Mouse (Mus musculus): ENCODE measurements around the gene Nos1. TPM values are rescaled to one million over a fixed set of nuclear protein-coding genes. Genes with fewer than 3 reads are reported as not detected.

Gene Nos1
- polyA plus RNA-seq, 1 experiment from 2014 or later: 2.5 TPM

DNA sequence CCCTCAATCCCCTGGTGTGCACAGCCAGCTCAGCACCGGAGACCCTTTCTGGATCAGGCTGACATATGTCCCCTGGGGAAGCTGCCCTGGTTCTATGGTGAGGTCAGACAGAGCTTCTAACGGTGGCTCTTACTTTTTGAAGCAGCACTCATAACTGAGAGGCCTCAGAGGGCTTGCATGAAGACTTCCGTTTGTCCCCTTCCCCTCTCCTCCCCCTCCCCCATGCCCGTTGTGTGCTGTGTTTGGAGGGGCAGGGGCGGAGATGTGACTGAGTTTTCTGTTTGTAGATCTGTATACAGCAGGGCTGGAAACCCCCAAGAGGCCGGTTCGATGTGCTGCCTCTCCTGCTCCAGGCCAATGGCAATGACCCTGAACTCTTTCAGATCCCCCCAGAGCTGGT lies 122.7 kb downstream of the Nos1 start:
- peaks cover 6% of the 10 kb centered on the region for H3K27me3 ChIP-seq
- no peak for ATAC-seq (ENCODE audit: low read depth)
- peaks cover 25% of the 10 kb centered on the region for H3K4me1 ChIP-seq (replicated peaks)
- H3K9me3 ChIP-seq: no peaks in the 10 kb centered on the region
- H3K4me2 ChIP-seq: no peak overlapping the region
- H3K36me3 ChIP-seq: no peaks in the 10 kb centered on the region
- 25% methylated on average over 7 of the region's 7 CpGs for WGBS
- no peak overlapping the region for H3K27ac ChIP-seq (replicated peaks)
- no peak overlapping the region for H3K9ac ChIP-seq
- H3K4me3 ChIP-seq: no peak overlapping the region

DNA sequence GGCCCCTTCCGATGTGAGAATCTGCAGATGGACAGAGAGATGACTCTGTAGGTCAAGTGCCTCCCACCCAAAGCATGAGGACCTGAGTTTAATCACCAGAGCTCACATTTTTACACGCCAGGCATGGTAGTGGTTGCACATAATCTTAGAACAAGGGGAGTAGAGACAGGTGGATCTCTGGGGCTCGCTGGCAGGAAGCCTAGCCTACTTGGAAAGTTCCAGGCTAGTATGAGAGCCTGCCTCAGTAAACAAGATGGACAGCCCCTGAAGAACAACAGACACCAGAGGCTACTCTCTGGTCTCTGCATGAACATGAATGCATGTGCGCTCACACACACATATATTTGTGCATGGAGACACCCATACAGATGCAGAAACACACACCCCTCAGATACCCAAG lies 124.9 kb downstream of the Nos1 start:
- no peaks in the 10 kb centered on the region for H3K36me3 ChIP-seq
- no peak overlapping the region for H3K27ac ChIP-seq (replicated peaks)
- no peak overlapping the region for H3K9ac ChIP-seq
- H3K27me3 ChIP-seq: peaks cover 6% of the 10 kb centered on the region
- H3K4me3 ChIP-seq: no peak overlapping the region
- no peaks in the 10 kb centered on the region for H3K9me3 ChIP-seq
- H3K4me1 ChIP-seq (replicated peaks): peaks cover 17% of the 10 kb centered on the region
- ATAC-seq (ENCODE audit: low read depth): no peak
- H3K4me2 ChIP-seq: no peak overlapping the region
- 92% methylated on average over 4 of the region's 4 CpGs for WGBS

- no peak overlapping the region for H3K9ac ChIP-seq
- no peak overlapping the region for H3K4me2 ChIP-seq
- H3K4me1 ChIP-seq (replicated peaks): 0 out of 2 replicates have a peak, but pooled peaks cover 3% of the 10 kb centered on the region
- no peak for ATAC-seq (ENCODE audit: low read depth)
- no peaks in the 10 kb centered on the region for H3K36me3 ChIP-seq
- H3K4me3 ChIP-seq: no peak overlapping the region
- no peak overlapping the region for H3K27ac ChIP-seq (replicated peaks)
- no peaks in the 10 kb centered on the region for H3K9me3 ChIP-seq
- WGBS: 80% methylated on average over 4 of the region's 4 CpGs
- no peaks in the 10 kb centered on the region for H3K27me3 ChIP-seq
These were observed 128.7 kb downstream of the Nos1 start for GRCm38 (mm10) chr5:117909524-117909923.

DNA sequence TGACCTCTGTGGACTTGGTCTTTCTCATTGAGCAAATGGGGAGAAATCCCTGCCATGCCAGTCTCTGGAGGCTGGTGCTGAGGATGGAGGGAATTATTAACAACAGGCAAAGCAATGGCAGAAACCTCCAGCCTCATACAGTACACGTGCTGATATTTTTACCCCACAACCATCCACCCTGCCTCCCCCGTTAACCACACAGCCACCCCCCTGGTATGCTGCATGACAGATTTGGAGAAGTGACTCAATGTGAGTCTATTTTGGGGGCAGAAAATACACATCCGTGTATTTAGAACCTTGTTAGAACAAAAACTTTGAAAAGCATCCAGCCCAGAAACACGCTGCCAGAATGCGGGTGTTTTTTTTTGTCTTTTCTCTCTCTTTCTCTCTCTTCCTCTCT lies 135.5 kb downstream of the Nos1 start:
- Histone ChIP-seq H3K27ac (replicated peaks) (no peak overlapping the region), H3K4me3 (no peak overlapping the region), H3K27me3 (no peaks in the 10 kb centered on the region), H3K4me2 (no peak overlapping the region), H3K9ac (no peak overlapping the region), H3K4me1 (replicated peaks) (no peaks in the 10 kb centered on the region), H3K9me3 (no peaks in the 10 kb centered on the region), H3K36me3 (no peaks in the 10 kb centered on the region)
- no peak for ATAC-seq (ENCODE audit: low read depth)
- 89% methylated on average over 5 of the region's 5 CpGs for WGBS

DNA sequence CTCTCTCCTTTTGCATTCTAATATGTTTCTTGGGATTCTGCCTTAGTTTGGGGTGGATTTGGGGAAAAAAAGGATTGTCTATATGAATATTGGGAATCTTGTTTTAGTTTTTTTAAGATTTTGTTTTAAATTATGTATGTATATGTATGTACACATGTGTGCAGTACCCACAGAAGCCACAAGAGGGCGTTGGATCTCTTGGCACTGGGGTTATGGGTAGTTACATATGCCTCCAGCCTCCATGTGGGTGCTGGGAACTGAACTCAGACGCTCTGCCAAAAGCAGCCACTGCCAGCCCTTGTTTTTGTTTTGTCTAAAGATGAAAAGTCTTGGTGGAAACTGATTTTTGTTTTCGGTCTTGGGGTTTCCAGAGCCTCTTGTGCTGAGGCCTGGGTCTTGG lies 136.1 kb downstream of the Nos1 start:
- Histone ChIP-seq H3K27ac (replicated peaks) (no peak overlapping the region), H3K4me2 (no peak overlapping the region), H3K27me3 (no peaks in the 10 kb centered on the region), H3K9me3 (no peaks in the 10 kb centered on the region), H3K9ac (no peak overlapping the region), H3K36me3 (no peaks in the 10 kb centered on the region), H3K4me3 (no peak overlapping the region), H3K4me1 (replicated peaks) (no peaks in the 10 kb centered on the region)
- no peak for ATAC-seq (ENCODE audit: low read depth)
- WGBS: 62% methylated on average over 3 of the region's 3 CpGs

- no peaks in the 10 kb centered on the region for H3K36me3 ChIP-seq
- no peaks in the 10 kb centered on the region for H3K27me3 ChIP-seq
- WGBS: 91% methylated on average over 12 of the region's 12 CpGs
- H3K4me2 ChIP-seq: no peak overlapping the region
- H3K4me1 ChIP-seq (replicated peaks): no peaks in the 10 kb centered on the region
- no peaks in the 10 kb centered on the region for H3K9me3 ChIP-seq
- ATAC-seq (ENCODE audit: low read depth): no peak
- no peak overlapping the region for H3K4me3 ChIP-seq
- H3K27ac ChIP-seq (replicated peaks): no peak overlapping the region
- no peak overlapping the region for H3K9ac ChIP-seq
These were observed 141.1 kb downstream of the Nos1 start for GRCm38 (mm10) chr5:117921786-117922528.

DNA sequence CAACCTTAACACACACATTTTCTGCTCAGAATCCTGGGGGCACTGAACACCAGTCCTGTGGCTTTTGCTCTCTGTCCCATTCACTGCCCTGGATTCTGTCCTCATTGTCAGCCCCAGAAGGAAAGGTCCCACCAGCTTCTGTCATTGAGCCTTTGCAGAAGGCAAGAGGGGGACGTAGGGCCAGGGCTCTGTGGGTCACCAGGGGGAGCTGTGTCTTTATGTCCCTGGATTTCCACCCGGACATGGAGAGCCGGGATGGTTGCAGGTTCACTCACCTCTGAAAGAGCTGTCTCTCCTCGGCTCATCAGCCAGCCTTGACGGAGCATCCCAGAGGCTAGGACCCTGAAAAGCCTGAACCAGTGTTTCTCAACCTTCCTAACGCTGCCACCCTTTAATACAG lies 142.9 kb downstream of the Nos1 start:
- H3K4me1 ChIP-seq (replicated peaks): no peaks in the 10 kb centered on the region
- H3K36me3 ChIP-seq: no peaks in the 10 kb centered on the region
- no peak overlapping the region for H3K27ac ChIP-seq (replicated peaks)
- no peak for ATAC-seq (ENCODE audit: low read depth)
- no peak overlapping the region for H3K4me3 ChIP-seq
- H3K9me3 ChIP-seq: no peaks in the 10 kb centered on the region
- WGBS: 43% methylated on average over 6 of the region's 6 CpGs
- no peak overlapping the region for H3K4me2 ChIP-seq
- H3K9ac ChIP-seq: no peak overlapping the region
- H3K27me3 ChIP-seq: no peaks in the 10 kb centered on the region

- Histone ChIP-seq H3K27ac (replicated peaks) (no peak overlapping the region), H3K9ac (no peak overlapping the region), H3K4me1 (replicated peaks) (no peaks in the 10 kb centered on the region), H3K9me3 (no peaks in the 10 kb centered on the region), H3K27me3 (0 out of 2 replicates have a peak, but pooled peaks cover 8% of the 10 kb centered on the region), H3K4me2 (no peak overlapping the region), H3K4me3 (no peak overlapping the region), H3K36me3 (no peaks in the 10 kb centered on the region)
- WGBS: 92% methylated on average over 2 of the region's 2 CpGs
- no peak for ATAC-seq (ENCODE audit: low read depth)
These were observed 147.7 kb downstream of the Nos1 start for GRCm38 (mm10) chr5:117928553-117928952.

GRCm38 (mm10) chr5:117932222-117932621 lies 151.4 kb downstream of the Nos1 start:
- Histone ChIP-seq H3K9me3 (no peaks in the 10 kb centered on the region), H3K4me3 (no peak overlapping the region), H3K27me3 (0 out of 2 replicates have a peak, but pooled peaks cover 14% of the 10 kb centered on the region), H3K9ac (no peak overlapping the region), H3K4me2 (no peak overlapping the region), H3K27ac (replicated peaks) (no peak overlapping the region), H3K36me3 (no peaks in the 10 kb centered on the region), H3K4me1 (replicated peaks) (no peaks in the 10 kb centered on the region)
- ATAC-seq (ENCODE audit: low read depth): no peak
- 78% methylated on average over 2 of the region's 2 CpGs for WGBS

DNA sequence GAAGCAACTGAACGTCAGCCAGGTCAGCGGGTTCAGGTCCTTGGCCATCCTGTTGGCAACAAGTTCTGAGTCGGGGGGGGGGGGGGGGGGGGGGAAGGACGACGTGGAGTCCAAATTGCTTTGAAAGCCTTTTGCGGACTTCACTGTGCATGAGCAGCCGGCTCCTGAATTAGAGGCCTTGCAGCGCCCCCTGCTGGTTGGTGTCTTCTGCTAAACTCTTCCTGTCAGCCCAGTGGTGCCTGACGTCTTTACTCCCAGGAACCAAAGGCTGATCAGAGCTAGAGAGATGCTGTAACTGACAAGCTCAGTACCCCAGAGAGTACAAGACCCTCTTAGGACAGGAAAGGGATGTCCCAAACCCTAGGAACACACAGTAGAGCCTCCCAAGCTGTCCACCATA lies 152.0 kb downstream of the Nos1 start:
- no peaks in the 10 kb centered on the region for H3K4me1 ChIP-seq (replicated peaks)
- 4% methylated on average over 9 of the region's 9 CpGs for WGBS
- no peak overlapping the region for H3K4me2 ChIP-seq
- H3K9ac ChIP-seq: no peak overlapping the region
- 0 out of 2 replicates have a peak, but pooled peaks cover 14% of the 10 kb centered on the region for H3K27me3 ChIP-seq
- ATAC-seq (ENCODE audit: low read depth): no peak; the same call in 1 of the 2 replicates
- no peak overlapping the region for H3K4me3 ChIP-seq
- no peak overlapping the region for H3K27ac ChIP-seq (replicated peaks)
- no peaks in the 10 kb centered on the region for H3K36me3 ChIP-seq
- no peaks in the 10 kb centered on the region for H3K9me3 ChIP-seq

GRCm38 (mm10) chr5:117936346-117936745 lies 155.5 kb downstream of the Nos1 start:
- Histone ChIP-seq H3K4me1 (replicated peaks) (0 out of 2 replicates have a peak, but pooled peaks cover 5% of the 10 kb centered on the region), H3K4me2 (no peak overlapping the region), H3K27me3 (0 out of 2 replicates have a peak, but pooled peaks cover 14% of the 10 kb centered on the region), H3K9ac (no peak overlapping the region), H3K4me3 (no peak overlapping the region), H3K36me3 (no peaks in the 10 kb centered on the region), H3K27ac (replicated peaks) (no peak overlapping the region), H3K9me3 (no peaks in the 10 kb centered on the region)
- WGBS: 63% methylated on average over 16 of the region's 16 CpGs
- no peak for ATAC-seq (ENCODE audit: low read depth)

GRCm38 (mm10) chr5:117937186-117937585 lies 156.4 kb downstream of the Nos1 start:
- WGBS: 90% methylated on average over 3 of the region's 3 CpGs
- no peak for ATAC-seq (ENCODE audit: low read depth)
- no peaks in the 10 kb centered on the region for H3K9me3 ChIP-seq
- no peaks in the 10 kb centered on the region for H3K36me3 ChIP-seq
- H3K4me2 ChIP-seq: no peak overlapping the region
- no peak overlapping the region for H3K27ac ChIP-seq (replicated peaks)
- H3K9ac ChIP-seq: no peak overlapping the region
- H3K4me1 ChIP-seq (replicated peaks): 0 out of 2 replicates have a peak, but pooled peaks cover 5% of the 10 kb centered on the region
- 0 out of 2 replicates have a peak, but pooled peaks cover 13% of the 10 kb centered on the region for H3K27me3 ChIP-seq
- no peak overlapping the region for H3K4me3 ChIP-seq

DNA sequence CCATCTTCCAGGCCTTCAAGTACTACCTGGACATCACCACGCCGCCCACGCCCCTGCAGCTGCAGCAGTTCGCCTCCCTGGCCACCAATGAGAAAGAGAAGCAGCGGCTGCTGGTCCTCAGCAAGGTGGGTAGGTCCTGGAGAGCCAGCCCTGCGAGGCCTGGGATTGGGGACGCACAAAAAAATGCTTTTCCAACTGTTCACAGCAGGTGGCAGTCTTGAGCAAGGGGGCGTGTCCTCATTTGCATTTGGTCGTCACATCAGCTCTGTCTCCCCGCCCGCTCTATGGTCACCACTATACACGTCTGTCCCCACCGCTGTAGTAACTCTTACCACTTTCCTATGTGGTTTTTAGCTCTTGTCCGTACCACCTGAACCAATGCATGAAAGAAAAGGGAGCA lies 157.3 kb downstream of the Nos1 start:
- Histone ChIP-seq H3K4me1 (replicated peaks) (0 out of 2 replicates have a peak, but pooled peaks cover 5% of the 10 kb centered on the region), H3K4me2 (peak overlapping the region; percentile 42), H3K36me3 (no peaks in the 10 kb centered on the region), H3K27me3 (0 out of 2 replicates have a peak, but pooled peaks cover 9% of the 10 kb centered on the region), H3K4me3 (no peak overlapping the region), H3K9ac (no peak overlapping the region), H3K9me3 (no peaks in the 10 kb centered on the region), H3K27ac (replicated peaks) (no peak overlapping the region)
- ATAC-seq (ENCODE audit: low read depth): no peak
- 11% methylated on average over 14 of the region's 14 CpGs for WGBS

Measured in neural tube, embryonic 13.5 days (tissue).